Mouse (Mus musculus) neural tube, embryonic 11.5 days (tissue): ENCODE results near the gene Ankle1. TPM values are rescaled to one million over a fixed set of nuclear protein-coding genes. Genes with fewer than 3 reads are reported as not detected.

Source experiments
- ATAC-seq: fragments of 200-750 bp; cut with Nextera tagmentation; 2 replicates; pipeline ENCODE4 v1.8.0; 2017; ENCODE audit warnings: moderate number of reproducible peaks, mild to moderate bottlenecking, moderate TSS enrichment, moderate library complexity; ENCODE audit not compliant: insufficient read depth, low FRiP score, low TSS enrichment
- DNase-seq: peaks from one replicate; pipeline ENCODE4 v3.0.0-alpha.2; 2015; ENCODE audit warnings: low spot score
- H3K27ac ChIP-seq: fragments of 300-500 bp; sonication (generic); 2 replicates; pipeline ENCODE4 v1.5.1; 2014; ENCODE audit warnings: low read depth, mild to moderate bottlenecking, low read length
- H3K27me3 ChIP-seq: fragments of 300-500 bp; sonication (generic); 2 replicates; pipeline ENCODE4 v1.6.1; 2014; ENCODE audit warnings: mild to moderate bottlenecking, low read length, mixed read lengths; ENCODE audit not compliant: control insufficient read depth, insufficient read depth
- H3K36me3 ChIP-seq: fragments of 300-500 bp; sonication (generic); 2 replicates; pipeline ENCODE4 v1.6.1; 2014; ENCODE audit warnings: mild to moderate bottlenecking, low read length, moderate library complexity, mixed read lengths; ENCODE audit not compliant: control insufficient read depth, insufficient read depth
- H3K4me1 ChIP-seq: fragments of 300-500 bp; sonication (generic); 2 replicates; pipeline ENCODE4 v1.6.1; 2014; ENCODE audit warnings: low read length, mixed read lengths; ENCODE audit not compliant: control insufficient read depth, insufficient read depth
- H3K4me2 ChIP-seq: fragments of 300-500 bp; sonication (generic); 2 replicates; pipeline ENCODE4 v1.6.1; 2014; ENCODE audit warnings: low read depth, mild to moderate bottlenecking, moderate library complexity
- H3K4me3 ChIP-seq: fragments of 300-500 bp; sonication (generic); 2 replicates; pipeline ENCODE4 v1.5.1; 2014; ENCODE audit warnings: low read depth, low read length
- H3K9ac ChIP-seq: fragments of 300-500 bp; sonication (generic); 2 replicates; pipeline ENCODE4 v1.6.1; 2014; ENCODE audit warnings: mild to moderate bottlenecking, low read length
- H3K9me3 ChIP-seq: fragments of 300-500 bp; sonication (generic); 2 replicates; pipeline ENCODE4 v1.6.1; 2016; ENCODE audit warnings: low read length; ENCODE audit not compliant: control insufficient read depth
- WGBS: fragments of 180-500 bp; shearing (Covaris S2); extraction: QIAGEN DNeasy Blood & Tissue Kit; methylation state at CpG from one replicate; pipeline ENCODE4 v1.1.7; 2014; 5-methylcytosine and 5-hydroxymethylcytosine counted together
- polyA plus RNA-seq: library from polyadenylated mRNA; unstranded; fragments of >200 nt; fragmentation: Nextera tagmentation; extraction: Ambion mirVana; gene quantifications from 2 replicates; pipeline ENCODE4 v1.2.1, GENCODE M21; 2014

The Ankle1 gene
- polyA plus RNA-seq, 1 experiment from 2014 or later: 18.4 TPM

GRCm38 (mm10) chr8:71392391-71392790 lies 13.4 kb upstream of the Ankle1 start:
- Histone ChIP-seq H3K36me3 (no peaks in the 10 kb centered on the region), H3K27ac (no peak overlapping the region), H3K9me3 (no peaks in the 10 kb centered on the region), H3K4me3 (no peak overlapping the region), H3K9ac (no peak overlapping the region), H3K4me1 (peaks cover 1% of the 10 kb centered on the region), H3K27me3 (no peaks in the 10 kb centered on the region), H3K4me2 (no peak overlapping the region)
- DNase-seq: no peak
- ATAC-seq: no peak
- WGBS: 73% methylated on average over 5 of the region's 5 CpGs

- H3K4me1 ChIP-seq: peaks cover 6% of the 10 kb centered on the region
- no peaks in the 10 kb centered on the region for H3K9me3 ChIP-seq
- H3K36me3 ChIP-seq: no peaks in the 10 kb centered on the region
- no peak overlapping the region for H3K4me3 ChIP-seq
- H3K9ac ChIP-seq: no peak overlapping the region
- no peak overlapping the region for H3K27ac ChIP-seq
- H3K4me2 ChIP-seq: no peak overlapping the region
- DNase-seq: no peak
- H3K27me3 ChIP-seq: no peaks in the 10 kb centered on the region
- WGBS: 9% methylated on average over 3 of the region's 3 CpGs
- no peak for ATAC-seq
Observed at GRCm38 (mm10) chr8:71392871-71393270, 12.9 kb upstream of the Ankle1 start.

GRCm38 (mm10) chr8:71394481-71394880 lies 11.3 kb upstream of the Ankle1 start:
- Histone ChIP-seq H3K9me3 (no peaks in the 10 kb centered on the region), H3K27ac (no peak overlapping the region), H3K36me3 (peaks cover 4% of the 10 kb centered on the region), H3K27me3 (no peaks in the 10 kb centered on the region), H3K9ac (no peak overlapping the region), H3K4me1 (peaks cover 6% of the 10 kb centered on the region), H3K4me3 (no peak overlapping the region), H3K4me2 (no peak overlapping the region)
- WGBS: 84% methylated on average over 7 of the region's 7 CpGs
- ATAC-seq (no peak), DNase-seq (no peak)

- peaks cover 4% of the 10 kb centered on the region for H3K36me3 ChIP-seq
- peaks cover 6% of the 10 kb centered on the region for H3K4me1 ChIP-seq
- no peak overlapping the region for H3K4me2 ChIP-seq
- H3K4me3 ChIP-seq: no peak overlapping the region
- ATAC-seq (no peak), DNase-seq (no peak)
- H3K9me3 ChIP-seq: no peaks in the 10 kb centered on the region
- no peaks in the 10 kb centered on the region for H3K27me3 ChIP-seq
- WGBS: 82% methylated on average over 10 of the region's 10 CpGs
- no peak overlapping the region for H3K9ac ChIP-seq
- no peak overlapping the region for H3K27ac ChIP-seq
Observed at GRCm38 (mm10) chr8:71395071-71395470, 10.7 kb upstream of the Ankle1 start.

- Histone ChIP-seq H3K9ac (no peak within 1 kb of the TSS; the same call in 1 of the 2 replicates), H3K27ac (peak within 1 kb of the TSS; percentile 44; the same call in 1 of the 2 replicates), H3K9me3 (no peaks in the 10 kb centered on the region), H3K4me2 (peak within 1 kb of the TSS; percentile 35), H3K4me1 (peaks cover 6% of the 10 kb centered on the region), H3K27me3 (no peaks in the 10 kb centered on the region), H3K4me3 (peak within 1 kb of the TSS; percentile 61), H3K36me3 (peaks cover 4% of the 10 kb centered on the region)
- no peak for ATAC-seq
- WGBS: 86% methylated on average over 9 of the region's 9 CpGs
- no peak for DNase-seq
Observed at GRCm38 (mm10) chr8:71395629-71396028, 10.2 kb upstream of the Ankle1 start, which contains the start of gene Ushbp1. Ushbp1 (minus strand) TSS chr8:71395802.

- Histone ChIP-seq H3K4me2 (peak within 1 kb of the TSS; percentile 68), H3K4me3 (peak within 1 kb of the TSS; percentile 61), H3K27me3 (no peaks in the 10 kb centered on the region), H3K9me3 (no peaks in the 10 kb centered on the region), H3K4me1 (peaks cover 6% of the 10 kb centered on the region), H3K36me3 (peaks cover 4% of the 10 kb centered on the region), H3K9ac (peak within 1 kb of the TSS; percentile 55), H3K27ac (peak within 1 kb of the TSS; percentile 44; the same call in 1 of the 2 replicates)
- peak; percentile 91 for DNase-seq
- peak; percentile 97 for ATAC-seq
- 1% methylated on average over 34 of the region's 34 CpGs for WGBS
Observed at GRCm38 (mm10) chr8:71396639-71397305, 9.0 kb upstream of the Ankle1 start, which contains the start of gene Babam1. Babam1 (plus strand) TSS chr8:71396861.

GRCm38 (mm10) chr8:71397701-71398100 lies 8.1 kb upstream of the Ankle1 start:
- DNase-seq (no peak), ATAC-seq (no peak)
- no peak overlapping the region for H3K27ac ChIP-seq
- peaks cover 6% of the 10 kb centered on the region for H3K4me1 ChIP-seq
- H3K9me3 ChIP-seq: no peaks in the 10 kb centered on the region
- H3K9ac ChIP-seq: peak overlapping the region; percentile 55; the same call in 1 of the 2 replicates
- H3K36me3 ChIP-seq: peaks cover 4% of the 10 kb centered on the region
- peak overlapping the region; percentile 61 for H3K4me3 ChIP-seq
- WGBS: 88% methylated on average over 12 of the region's 12 CpGs
- peak overlapping the region; percentile 68 for H3K4me2 ChIP-seq
- no peaks in the 10 kb centered on the region for H3K27me3 ChIP-seq

GRCm38 (mm10) chr8:71400826-71401225 lies 5.0 kb upstream of the Ankle1 start:
- Histone ChIP-seq H3K9ac (no peak overlapping the region), H3K4me2 (no peak overlapping the region), H3K36me3 (peaks cover 4% of the 10 kb centered on the region), H3K4me3 (no peak overlapping the region), H3K4me1 (peaks cover 6% of the 10 kb centered on the region), H3K9me3 (no peaks in the 10 kb centered on the region), H3K27me3 (no peaks in the 10 kb centered on the region), H3K27ac (no peak overlapping the region)
- WGBS: 89% methylated on average over 2 of the region's 2 CpGs
- no peak for ATAC-seq
- no peak for DNase-seq

- no peak for ATAC-seq
Observed at GRCm38 (mm10) chr8:71401454-71401853, 4.4 kb upstream of the Ankle1 start.

More at GRCm38 (mm10) chr8:71401454-71401853, 4.4 kb upstream of the Ankle1 start:
- Histone ChIP-seq H3K4me3 (no peak overlapping the region), H3K27ac (no peak overlapping the region), H3K36me3 (peaks cover 4% of the 10 kb centered on the region), H3K9ac (no peak overlapping the region), H3K4me2 (no peak overlapping the region), H3K27me3 (no peaks in the 10 kb centered on the region), H3K4me1 (peaks cover 9% of the 10 kb centered on the region), H3K9me3 (no peaks in the 10 kb centered on the region)
- no peak for DNase-seq
